Mouse (Mus musculus) spleen, adult 2 months (tissue): ENCODE results near the gene Pi4ka.

Experiments used
- CTCF ChIP-seq: fragments of 200-500 bp; IDR thresholded peaks from 2 replicates; pipeline ENCODE4 v1.5.1; 2011; ENCODE audit warnings: mild to moderate bottlenecking, inconsistent platforms; ENCODE audit not compliant: insufficient read depth, insufficient read length, insufficient replicate concordance; ENCODE audit errors: extremely low read depth
- POLR2A ChIP-seq: fragments of 200-500 bp; IDR thresholded peaks from 2 replicates; pipeline ENCODE4 v1.6.1; 2011; ENCODE audit warnings: low read depth, low read length, inconsistent platforms

DNA sequence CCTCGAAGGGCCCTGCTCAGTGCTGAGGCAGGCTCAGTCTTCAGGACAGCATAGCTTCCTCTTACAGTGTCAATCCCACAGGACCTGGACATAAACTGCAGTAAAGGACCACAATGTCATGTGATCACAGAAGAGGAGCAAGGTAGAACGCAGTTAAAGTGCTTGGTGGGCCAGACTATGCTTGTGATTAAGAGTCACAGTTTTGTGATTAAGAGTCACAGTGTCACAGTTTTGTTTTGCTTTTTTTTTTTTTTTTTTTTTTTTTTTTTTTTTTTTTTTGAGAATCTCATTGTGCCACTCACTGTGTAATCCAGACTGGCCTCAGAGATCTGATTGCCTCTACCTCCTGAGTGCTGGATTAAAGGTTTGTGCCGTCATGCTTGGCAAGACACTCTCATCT lies 140.0 kb downstream of the Pi4ka start:
- TF ChIP-seq CTCF = no peak
- TF ChIP-seq POLR2A = no peak
